Mouse (Mus musculus) limb, embryonic 13.5 days (tissue): ENCODE measurements around the gene Thumpd3. TPM values are rescaled to one million over a fixed set of nuclear protein-coding genes. Genes with fewer than 3 reads are reported as not detected.

ENCODE experiments used
- ATAC-seq: fragments of 200-750 bp; cut with Nextera tagmentation; 2 replicates; pipeline ENCODE4 v1.8.0; 2017; ENCODE audit warnings: low read depth, moderate number of reproducible peaks, moderate TSS enrichment; ENCODE audit not compliant: low FRiP score
- H3K27ac ChIP-seq: fragments of 300-500 bp; sonication (generic); 2 replicates; pipeline ENCODE4 v1.5.1; 2015; ENCODE audit warnings: inconsistent platforms, mild to moderate bottlenecking, moderate library complexity
- H3K27me3 ChIP-seq: fragments of 300-500 bp; sonication (generic); 2 replicates; pipeline ENCODE4 v1.6.1; 2015; ENCODE audit warnings: mild to moderate bottlenecking, inconsistent platforms
- H3K36me3 ChIP-seq: fragments of 300-500 bp; sonication (generic); 2 replicates; pipeline ENCODE4 v1.6.1; 2015; ENCODE audit warnings: inconsistent platforms, mild to moderate bottlenecking, moderate library complexity
- H3K4me1 ChIP-seq: fragments of 300-500 bp; sonication (generic); 2 replicates; pipeline ENCODE4 v1.6.1; 2015; ENCODE audit warnings: inconsistent platforms
- H3K4me2 ChIP-seq: fragments of 300-500 bp; sonication (generic); replicated peaks from 2 replicates; pipeline ENCODE4 v1.6.1; 2015; ENCODE audit warnings: inconsistent platforms, mild to moderate bottlenecking, moderate library complexity
- H3K4me3 ChIP-seq: fragments of 300-500 bp; sonication (generic); 2 replicates; pipeline ENCODE4 v1.5.1; 2015; ENCODE audit warnings: moderate library complexity, mild to moderate bottlenecking, inconsistent platforms
- H3K9ac ChIP-seq: fragments of 300-500 bp; sonication (generic); 2 replicates; pipeline ENCODE4 v1.6.1; 2015; ENCODE audit warnings: mild to moderate bottlenecking, inconsistent platforms
- H3K9me3 ChIP-seq: fragments of 300-500 bp; sonication (generic); 2 replicates; pipeline ENCODE4 v1.6.1; 2016; ENCODE audit warnings: inconsistent platforms
- WGBS: fragments of 180-500 bp; shearing (Covaris S2); methylation state at CpG from one replicate; pipeline ENCODE4 v1.1.7; 2015; 5-methylcytosine and 5-hydroxymethylcytosine counted together
- polyA plus RNA-seq: library from polyadenylated mRNA; unstranded; fragments of >200 nt; fragmentation: Nextera tagmentation; extraction: Ambion mirVana; gene quantifications from 2 replicates; pipeline ENCODE4 v1.2.1, GENCODE M21; 2015

Thumpd3 gene
- polyA plus RNA-seq, 1 experiment from 2014 or later: 44.1 TPM

- H3K4me2 ChIP-seq: no peak overlapping the region
- no peak overlapping the region for H3K9ac ChIP-seq
- 90% methylated on average over 1 of the region's 1 CpGs for WGBS
- H3K27ac ChIP-seq: no peak overlapping the region
- H3K36me3 ChIP-seq: peaks cover 42% of the 10 kb centered on the region
- no peaks in the 10 kb centered on the region for H3K9me3 ChIP-seq
- no peak for ATAC-seq
- peaks cover 5% of the 10 kb centered on the region for H3K4me1 ChIP-seq
- no peaks in the 10 kb centered on the region for H3K27me3 ChIP-seq
- H3K4me3 ChIP-seq: no peak overlapping the region
Observed at GRCm38 (mm10) chr6:113069154-113069553, 23.1 kb downstream of the Thumpd3 start.

- H3K27ac ChIP-seq: peak overlapping the region; percentile 100
- no peaks in the 10 kb centered on the region for H3K27me3 ChIP-seq
- H3K36me3 ChIP-seq: no peaks in the 10 kb centered on the region
- peak overlapping the region; percentile 86 for H3K4me3 ChIP-seq
- peak overlapping the region; percentile 84 for H3K9ac ChIP-seq
- no peak for ATAC-seq
- peak overlapping the region; percentile 77 for H3K4me2 ChIP-seq
- 20% methylated on average over 3 of the region's 3 CpGs for WGBS
- H3K9me3 ChIP-seq: no peaks in the 10 kb centered on the region
- peaks cover 28% of the 10 kb centered on the region for H3K4me1 ChIP-seq
Observed at GRCm38 (mm10) chr6:113075261-113075660, 29.2 kb downstream of the Thumpd3 start.

- Histone ChIP-seq H3K4me1 (peaks cover 31% of the 10 kb centered on the region), H3K27me3 (no peaks in the 10 kb centered on the region), H3K9ac (peak overlapping the region; percentile 84), H3K4me3 (peak overlapping the region; percentile 86), H3K9me3 (no peaks in the 10 kb centered on the region), H3K27ac (peak overlapping the region; percentile 100), H3K36me3 (no peaks in the 10 kb centered on the region), H3K4me2 (peak overlapping the region; percentile 77)
- ATAC-seq: peak; percentile 88
- WGBS: under 1% methylated on average over 54 of the region's 55 CpGs
Observed at GRCm38 (mm10) chr6:113076012-113076685, 30.1 kb downstream of the Thumpd3 start.

GRCm38 (mm10) chr6:113076686-113077516 is 30.9 kb downstream of the Thumpd3 start, which contains the start of gene Setd5:
Gene Setd5 (plus strand): TSS chr6:113077365.
- ATAC-seq: peak; percentile 93
- WGBS: under 1% methylated on average over 68 of the region's 91 CpGs
- Histone ChIP-seq H3K9me3 (no peaks in the 10 kb centered on the region), H3K9ac (peak within 1 kb of the TSS; percentile 100), H3K4me1 (peaks cover 36% of the 10 kb centered on the region), H3K27ac (peak within 1 kb of the TSS; percentile 100), H3K4me2 (peak within 1 kb of the TSS; percentile 96), H3K4me3 (peak within 1 kb of the TSS; percentile 86), H3K36me3 (no peaks in the 10 kb centered on the region), H3K27me3 (no peaks in the 10 kb centered on the region)

GRCm38 (mm10) chr6:113077569-113078030 is 31.6 kb downstream of the Thumpd3 start:
- peak overlapping the region; percentile 100 for H3K9ac ChIP-seq
- peaks cover 43% of the 10 kb centered on the region for H3K4me1 ChIP-seq
- peak overlapping the region; percentile 86 for H3K4me3 ChIP-seq
- no peak for ATAC-seq
- H3K27me3 ChIP-seq: no peaks in the 10 kb centered on the region
- H3K27ac ChIP-seq: peak overlapping the region; percentile 100
- WGBS: under 1% methylated on average over 28 of the region's 28 CpGs
- H3K4me2 ChIP-seq: peak overlapping the region; percentile 96
- H3K36me3 ChIP-seq: no peaks in the 10 kb centered on the region
- no peaks in the 10 kb centered on the region for H3K9me3 ChIP-seq

GRCm38 (mm10) chr6:113078031-113078721 is 32.2 kb downstream of the Thumpd3 start:
- H3K9me3 ChIP-seq: no peaks in the 10 kb centered on the region
- H3K27ac ChIP-seq: peak overlapping the region; percentile 100
- no peaks in the 10 kb centered on the region for H3K36me3 ChIP-seq
- under 1% methylated on average over 18 of the region's 18 CpGs for WGBS
- peak overlapping the region; percentile 100 for H3K9ac ChIP-seq
- peaks cover 43% of the 10 kb centered on the region for H3K4me1 ChIP-seq
- H3K4me3 ChIP-seq: peak overlapping the region; percentile 86
- ATAC-seq: no peak
- no peaks in the 10 kb centered on the region for H3K27me3 ChIP-seq
- peak overlapping the region; percentile 96 for H3K4me2 ChIP-seq

GRCm38 (mm10) chr6:113079492-113079891 is 33.5 kb downstream of the Thumpd3 start:
- Histone ChIP-seq H3K4me2 (peak overlapping the region; percentile 96), H3K4me1 (peaks cover 39% of the 10 kb centered on the region), H3K9ac (peak overlapping the region; percentile 71), H3K27ac (no peak overlapping the region), H3K36me3 (no peaks in the 10 kb centered on the region), H3K27me3 (no peaks in the 10 kb centered on the region), H3K4me3 (peak overlapping the region; percentile 86), H3K9me3 (no peaks in the 10 kb centered on the region)
- ATAC-seq: no peak
- 0% methylated on average over 3 of the region's 3 CpGs for WGBS

GRCm38 (mm10) chr6:113082229-113082628 is 36.2 kb downstream of the Thumpd3 start:
- no peaks in the 10 kb centered on the region for H3K36me3 ChIP-seq
- 27% methylated on average over 6 of the region's 6 CpGs for WGBS
- peaks cover 30% of the 10 kb centered on the region for H3K4me1 ChIP-seq
- no peak for ATAC-seq
- H3K4me2 ChIP-seq: peak overlapping the region; percentile 39
- H3K4me3 ChIP-seq: no peak overlapping the region
- H3K27me3 ChIP-seq: no peaks in the 10 kb centered on the region
- no peak overlapping the region for H3K9ac ChIP-seq
- no peaks in the 10 kb centered on the region for H3K9me3 ChIP-seq
- no peak overlapping the region for H3K27ac ChIP-seq

- Histone ChIP-seq H3K36me3 (no peaks in the 10 kb centered on the region; the same call in 1 of the 2 replicates), H3K27me3 (no peaks in the 10 kb centered on the region), H3K4me1 (peaks cover 22% of the 10 kb centered on the region), H3K9ac (no peak overlapping the region), H3K9me3 (no peaks in the 10 kb centered on the region), H3K4me2 (no peak overlapping the region), H3K4me3 (no peak overlapping the region), H3K27ac (no peak overlapping the region)
- ATAC-seq: no peak
- 76% methylated on average over 4 of the region's 4 CpGs for WGBS
Observed at GRCm38 (mm10) chr6:113084590-113084989, 38.6 kb downstream of the Thumpd3 start.

- H3K27ac ChIP-seq: no peak overlapping the region
- H3K27me3 ChIP-seq: no peaks in the 10 kb centered on the region
- H3K4me2 ChIP-seq: no peak overlapping the region
- no peaks in the 10 kb centered on the region for H3K4me1 ChIP-seq
- no peak for ATAC-seq
- no peaks in the 10 kb centered on the region for H3K9me3 ChIP-seq
- H3K9ac ChIP-seq: no peak overlapping the region
- 88% methylated on average over 3 of the region's 3 CpGs for WGBS
- no peaks in the 10 kb centered on the region; the same call in 1 of the 2 replicates for H3K36me3 ChIP-seq
- H3K4me3 ChIP-seq: no peak overlapping the region
Observed at GRCm38 (mm10) chr6:113093206-113093605, 47.2 kb downstream of the Thumpd3 start.

- Histone ChIP-seq H3K27ac (no peak overlapping the region), H3K4me2 (no peak overlapping the region), H3K4me3 (no peak overlapping the region), H3K4me1 (peaks cover 9% of the 10 kb centered on the region; the same call in 1 of the 2 replicates), H3K36me3 (no peaks in the 10 kb centered on the region), H3K27me3 (no peaks in the 10 kb centered on the region), H3K9me3 (no peaks in the 10 kb centered on the region), H3K9ac (no peak overlapping the region)
- no peak for ATAC-seq
- WGBS: 91% methylated on average over 1 of the region's 1 CpGs
Observed at GRCm38 (mm10) chr6:113095547-113095946, 49.5 kb downstream of the Thumpd3 start.

GRCm38 (mm10) chr6:113097662-113098061 is 51.6 kb downstream of the Thumpd3 start:
- Histone ChIP-seq H3K4me1 (peaks cover 11% of the 10 kb centered on the region; the same call in 1 of the 2 replicates), H3K9ac (no peak overlapping the region), H3K36me3 (no peaks in the 10 kb centered on the region), H3K9me3 (no peaks in the 10 kb centered on the region), H3K4me2 (no peak overlapping the region), H3K27ac (no peak overlapping the region), H3K27me3 (no peaks in the 10 kb centered on the region), H3K4me3 (no peak overlapping the region)
- ATAC-seq: no peak
- WGBS: 94% methylated on average over 5 of the region's 5 CpGs
